Mouse (Mus musculus) adrenal gland, adult 2 months (tissue): Measurements from ENCODE around the gene Cops3. TPM values are rescaled to one million over a fixed set of nuclear protein-coding genes. Genes with fewer than 3 reads are reported as not detected.

ENCODE experiments used
- DNase-seq: peaks from one replicate; pipeline ENCODE4 v3.0.0; 2021
- polyA plus RNA-seq: library from polyadenylated mRNA; depleted of rRNA; stranded (reverse); fragments of >200 nt; gene quantifications from 2 replicates; pipeline ENCODE4 v1.2.3, GENCODE M21; 2012; rRNA removed
- total RNA-seq, 2 experiments: library from RNA; stranded (reverse); gene quantifications; 2 replicates each; pipeline ENCODE4 v1.2.3; 2021

Gene Cops3
- total and polyA plus RNA-seq, 3 experiments = 18.2 to 109 (median 91.3) TPM

DNA sequence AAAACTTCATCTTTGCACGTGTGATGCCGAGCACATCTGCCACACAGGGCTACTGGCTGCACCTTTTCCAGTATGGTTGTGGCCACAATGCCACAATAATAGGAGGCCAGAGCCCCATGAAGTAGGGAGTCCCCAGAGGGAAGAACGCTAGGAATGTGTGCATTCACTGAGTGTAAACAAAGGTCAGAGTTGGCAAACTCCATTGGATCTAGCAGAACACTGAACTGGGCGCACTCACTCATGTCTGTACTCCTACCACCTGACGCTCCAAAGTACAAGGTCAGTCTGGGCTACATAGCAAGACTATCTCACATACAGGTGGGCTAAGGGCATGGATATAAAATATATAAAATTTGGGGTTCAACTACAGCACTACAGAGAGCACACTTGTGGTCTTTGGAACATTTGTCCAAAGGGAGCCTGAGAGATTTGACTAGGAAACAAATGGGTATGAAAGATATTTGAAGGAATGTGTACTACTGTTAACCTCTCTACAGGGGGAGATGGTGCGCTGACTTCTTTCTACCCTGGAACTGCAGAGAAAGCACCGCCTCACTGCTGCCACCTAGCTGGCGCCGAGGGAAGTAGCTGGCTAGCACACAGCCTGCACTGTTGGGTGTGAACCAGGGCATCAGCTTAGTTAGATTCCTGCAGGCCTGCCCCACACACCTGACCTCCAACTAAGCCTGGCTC, 61.3 kb downstream of the Cops3 start:
- DNase-seq = peak; percentile 81

DNA sequence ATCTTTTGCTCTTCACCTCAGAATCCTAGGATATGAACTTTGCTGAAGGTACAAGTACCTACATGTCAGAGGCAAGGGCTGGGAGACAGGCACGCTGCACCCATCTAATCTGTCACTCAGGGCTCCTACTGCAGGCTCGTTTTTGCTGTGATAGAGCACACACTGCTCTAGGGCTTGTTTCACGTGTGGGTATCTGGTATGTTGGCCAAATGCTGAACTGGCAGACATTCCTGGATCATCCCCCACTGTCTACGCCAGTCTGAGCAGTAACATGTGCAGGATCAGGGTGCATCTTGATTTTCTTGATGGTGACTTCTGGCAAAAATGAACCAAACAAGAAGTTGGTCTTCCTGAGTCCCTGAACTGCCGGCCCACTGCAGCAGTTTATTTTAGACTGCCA, 62.4 kb downstream of the Cops3 start:
- no peak for DNase-seq

DNA sequence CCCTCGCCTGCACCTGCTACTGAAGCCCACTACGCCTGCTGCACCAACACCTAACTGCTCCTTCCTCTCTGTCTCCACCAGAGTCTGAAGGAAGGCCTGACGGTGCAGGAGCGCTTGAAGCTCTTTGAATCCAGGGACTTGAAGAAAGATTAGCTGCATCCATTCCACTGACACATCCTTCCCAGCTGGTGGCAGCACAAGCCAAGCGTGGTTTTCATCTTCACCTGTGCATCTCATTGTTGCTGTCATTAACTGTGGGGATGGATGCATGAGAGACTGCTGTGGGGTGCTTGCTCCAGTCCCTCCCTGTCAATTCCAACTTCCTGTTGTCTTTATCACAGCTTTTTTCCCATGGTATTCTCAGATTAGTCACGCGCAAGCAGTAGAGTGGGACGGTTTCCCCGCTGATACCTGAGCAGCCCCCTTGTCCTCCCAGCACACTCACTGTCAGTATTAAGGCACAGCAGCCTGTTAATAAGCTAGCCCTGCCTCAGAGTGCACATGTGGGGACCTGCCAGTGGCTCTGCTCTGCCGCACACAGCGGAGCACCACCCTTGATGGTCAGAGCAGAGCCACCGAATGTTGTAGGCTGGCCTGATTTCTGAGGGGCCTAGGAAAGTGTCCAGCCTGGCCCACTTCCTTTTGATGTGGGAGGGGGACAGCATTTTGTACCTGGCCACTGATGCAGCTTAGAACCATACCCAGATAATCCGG, 64.0 kb downstream of the Cops3 start:
- no peak for DNase-seq

DNA sequence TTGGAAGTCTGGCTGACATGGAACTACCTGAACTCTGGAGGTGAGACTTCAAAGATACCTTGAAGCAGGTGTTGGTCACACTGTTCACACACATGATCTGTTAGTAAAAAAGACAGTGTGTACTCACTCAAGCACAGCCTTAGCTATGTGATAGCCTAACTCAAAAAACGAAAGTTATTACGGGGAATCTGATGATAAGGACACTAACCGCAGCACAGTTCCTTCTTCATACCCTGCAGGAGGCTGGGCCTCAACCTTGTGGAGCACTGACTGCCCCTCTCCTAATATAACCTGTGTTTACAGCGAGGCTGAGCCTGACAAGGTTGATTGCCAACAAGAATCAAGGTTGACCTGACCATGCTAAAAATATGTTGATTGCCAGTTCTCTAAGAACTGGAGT, 65.1 kb downstream of the Cops3 start:
- no peak for DNase-seq

DNA sequence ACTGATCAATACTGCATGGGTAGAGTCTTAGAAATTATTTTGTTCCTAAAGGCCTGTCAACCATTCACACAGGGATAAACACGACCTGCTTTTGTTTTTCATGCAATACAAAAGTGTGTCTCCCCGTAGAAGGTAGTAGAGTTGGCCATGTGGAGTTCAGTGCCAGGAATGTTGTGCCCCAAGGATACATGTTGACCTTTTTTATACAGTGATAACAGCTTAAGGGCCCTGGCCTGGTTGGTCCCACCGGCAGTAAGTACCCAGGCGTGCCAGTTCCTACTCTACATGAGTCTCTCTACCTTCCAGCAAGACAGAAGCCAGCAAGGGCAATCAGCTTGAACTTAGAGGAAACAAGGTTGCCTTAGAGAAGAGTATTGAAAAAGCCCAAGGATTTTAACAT, 66.7 kb downstream of the Cops3 start:
- peak; percentile 30 for DNase-seq

DNA sequence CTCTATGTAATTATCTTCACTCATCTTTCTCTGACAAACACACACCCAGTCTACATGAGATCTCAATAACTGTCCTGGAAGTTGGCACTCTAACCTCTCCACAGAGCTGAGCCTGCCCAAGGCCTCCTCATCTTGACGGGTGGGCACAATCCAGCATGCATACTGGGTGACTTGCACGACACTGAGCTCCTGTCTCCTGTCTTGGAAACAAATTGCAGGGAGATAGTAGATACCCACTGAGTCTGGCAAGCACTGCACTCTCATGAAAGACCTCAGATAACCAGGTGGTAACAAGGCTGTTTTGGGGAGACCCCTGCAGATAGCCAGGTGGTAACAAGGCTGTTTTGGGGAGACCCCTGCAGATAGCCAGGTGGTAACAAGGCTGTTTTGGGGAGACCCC, 67.3 kb downstream of the Cops3 start:
- DNase-seq = no peak

DNA sequence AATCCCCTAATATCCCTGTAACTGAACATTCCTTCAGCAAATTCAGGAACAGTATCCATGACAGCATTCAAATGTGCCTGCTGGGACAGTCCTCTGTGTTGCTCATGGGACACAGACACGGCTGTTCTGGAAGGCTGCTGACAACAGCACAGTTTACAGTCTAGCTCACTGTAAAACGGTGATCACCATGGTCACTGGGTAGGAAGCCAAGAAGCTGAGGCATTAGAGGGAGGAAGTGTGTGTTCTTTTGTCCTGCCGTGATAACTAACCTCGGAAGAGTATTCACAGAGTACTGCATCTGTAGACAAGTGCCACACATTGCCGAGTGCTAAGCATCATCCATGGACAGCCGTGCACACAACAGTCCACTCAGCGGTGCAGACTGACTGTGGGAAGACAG, 68.9 kb downstream of the Cops3 start:
- DNase-seq = no peak

DNA sequence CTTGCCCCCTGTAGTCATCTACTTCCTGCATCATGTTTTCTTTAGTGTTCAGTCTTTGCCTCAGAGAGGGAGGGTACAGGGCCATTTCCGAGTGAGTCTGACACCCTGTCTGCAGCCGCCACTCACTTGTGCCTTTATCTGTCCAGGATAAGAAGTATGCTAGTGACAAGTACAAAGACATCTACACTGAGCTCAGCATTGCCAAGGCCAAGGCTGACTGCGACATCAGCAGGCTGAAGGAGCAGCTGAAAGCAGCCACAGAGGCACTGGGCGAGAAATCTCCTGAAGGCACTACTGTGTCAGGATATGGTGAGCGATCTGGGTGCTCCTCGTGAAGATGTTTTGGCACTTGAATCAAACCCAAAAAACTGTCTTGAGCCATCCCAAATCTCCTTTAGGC, 69.9 kb downstream of the Cops3 start:
- DNase-seq = peak; percentile 56

DNA sequence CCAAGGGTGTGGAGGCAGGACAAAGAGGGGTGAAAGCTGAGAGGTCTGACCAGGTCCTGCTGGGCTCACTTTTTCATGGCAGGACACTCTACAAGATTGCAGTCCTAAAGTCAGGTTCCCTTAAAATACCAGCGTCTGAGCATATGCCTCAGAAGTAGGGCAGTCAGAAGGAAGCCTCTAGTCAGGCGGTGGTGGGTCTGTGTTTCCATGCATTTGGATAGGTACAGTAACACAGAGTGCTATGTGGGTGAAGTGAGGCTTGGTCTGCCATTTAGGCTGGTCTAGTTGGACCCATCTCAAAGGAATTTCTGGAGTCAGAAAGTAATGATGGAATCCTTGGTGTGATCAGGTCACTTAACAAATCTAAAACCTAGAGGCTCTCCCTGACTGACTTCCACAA, 70.3 kb downstream of the Cops3 start:
- no peak for DNase-seq

Other genes starting within 250 kb of the Cops3 start
- not detected for gene Olfr223, start 246.5 kb downstream of the Cops3 start, total RNA-seq
- gene Olfr223, start 246.5 kb downstream of the Cops3 start, polyA plus RNA-seq = not detected in 2 replicates
- gene Mprip, start 178.5 kb downstream of the Cops3 start, total RNA-seq = 100 to 1,000 TPM; 190 to 233 TPM
- 48.0 and 79.6 TPM in 2 replicates for gene Mprip, start 178.5 kb downstream of the Cops3 start, polyA plus RNA-seq
- 1 to 10 TPM; 1.7 to 2.6 TPM for gene Pld6, start 52.2 kb downstream of the Cops3 start, total RNA-seq
- gene Pld6, start 52.2 kb downstream of the Cops3 start, polyA plus RNA-seq = 10.6 and 12.5 TPM in 2 replicates
- gene Flcn, start 29.8 kb downstream of the Cops3 start, total RNA-seq = 10 to 100 TPM; 45.1 to 88.0 TPM
- gene Flcn, start 29.8 kb downstream of the Cops3 start, polyA plus RNA-seq = 71.5 and 72.1 TPM in 2 replicates
- 10 to 100 TPM; 27.2 to 33.0 TPM for gene Nt5m, start 391 bp downstream of the Cops3 start, total RNA-seq
- gene Nt5m, start 391 bp downstream of the Cops3 start, polyA plus RNA-seq = 48.2 and 51.1 TPM in 2 replicates
- gene Med9, start 108.4 kb upstream of the Cops3 start, total RNA-seq = 10 to 100 TPM; 23.4 to 32.5 TPM
- gene Med9, start 108.4 kb upstream of the Cops3 start, polyA plus RNA-seq = 42.9 and 47.6 TPM in 2 replicates
- gene Rasd1, start 125.1 kb upstream of the Cops3 start, total RNA-seq = 10 to 100 TPM; 20.7 to 43.3 TPM
- gene Rasd1, start 125.1 kb upstream of the Cops3 start, polyA plus RNA-seq = 24.8 and 31.6 TPM in 2 replicates
- gene Pemt, start 206.7 kb upstream of the Cops3 start, total RNA-seq = 10 to 100 TPM in 1 of 2 experiments, 1 to 10 TPM in 1; 8.4 to 12.5 TPM
- gene Pemt, start 206.7 kb upstream of the Cops3 start, polyA plus RNA-seq = 11.2 and 13.1 TPM in 2 replicates